Mouse (Mus musculus) erythroblast, embryonic 14.5 days (primary cell): ENCODE measurements around the gene Rtn4rl2. TPM values are rescaled to one million over a fixed set of nuclear protein-coding genes. Genes with fewer than 3 reads are reported as not detected.

Experiments
- H3K27me3 ChIP-seq: 2 replicates; pipeline ENCODE4 v1.6.1; 2012; ENCODE audit warnings: inconsistent platforms; ENCODE audit not compliant: control insufficient read depth
- H3K36me3 ChIP-seq: 2 replicates; pipeline ENCODE4 v1.6.1; 2012; ENCODE audit warnings: mild to moderate bottlenecking, inconsistent platforms; ENCODE audit not compliant: control insufficient read depth
- H3K4me1 ChIP-seq: 2 replicates; pipeline ENCODE4 v1.6.1; 2012; ENCODE audit warnings: inconsistent platforms; ENCODE audit not compliant: control insufficient read depth
- H3K4me3 ChIP-seq: replicated peaks from 2 replicates; pipeline ENCODE3; 2012; ENCODE audit warnings: moderate library complexity, mild to moderate bottlenecking, inconsistent platforms
- H3K9me3 ChIP-seq: 2 replicates; pipeline ENCODE4 v1.6.1; 2012; ENCODE audit warnings: low read length, inconsistent platforms, mixed read lengths; ENCODE audit not compliant: control insufficient read depth
- GATA1 ChIP-seq: IDR thresholded peaks from 2 replicates; pipeline ENCODE4 v1.6.1; 2012; ENCODE audit warnings: low read length, inconsistent platforms, mixed read lengths
- TAL1 ChIP-seq: IDR thresholded peaks from 3 replicates; pipeline ENCODE4 v1.6.1; 2012; ENCODE audit warnings: low read length, inconsistent platforms, mixed read lengths
- polyA plus RNA-seq: library from polyadenylated mRNA; stranded (reverse); fragments of >175 nt; gene quantifications from 2 replicates; pipeline ENCODE4 v1.2.3, GENCODE M21; 2012

Gene Rtn4rl2
- polyA plus RNA-seq, 1 experiment = not detected

GRCm38 (mm10) chr2:84887411-84888271 is 1.1 kb upstream of the Rtn4rl2 start:
- Histone ChIP-seq H3K36me3 (no peaks in the 10 kb centered on the region), H3K27me3 (peaks cover 100% of the 10 kb centered on the region), H3K4me1 (peaks cover 30% of the 10 kb centered on the region), H3K4me3 (no peak overlapping the region), H3K9me3 (peaks cover 10% of the 10 kb centered on the region; the same call in 1 of the 2 replicates)
- TF ChIP-seq GATA1 (no peak), TAL1 (no peak)

- peaks cover 100% of the 10 kb centered on the region for H3K27me3 ChIP-seq
- H3K4me1 ChIP-seq = peaks cover 30% of the 10 kb centered on the region
- TF ChIP-seq TAL1 (no peak), GATA1 (no peak)
- H3K4me3 ChIP-seq = peak overlapping the region; percentile 32
- peaks cover 10% of the 10 kb centered on the region; the same call in 1 of the 2 replicates for H3K9me3 ChIP-seq
- H3K36me3 ChIP-seq = no peaks in the 10 kb centered on the region
Measured at GRCm38 (mm10) chr2:84886821-84887281, 341 bp upstream of the Rtn4rl2 start.

GRCm38 (mm10) chr2:84885084-84886055 is 1.1 kb downstream of the Rtn4rl2 start:
- TF ChIP-seq GATA1 = no peak
- TF ChIP-seq TAL1 = no peak
- Histone ChIP-seq H3K4me1 (peaks cover 30% of the 10 kb centered on the region), H3K27me3 (peaks cover 99% of the 10 kb centered on the region), H3K9me3 (peaks cover 10% of the 10 kb centered on the region; the same call in 1 of the 2 replicates), H3K4me3 (no peak overlapping the region), H3K36me3 (no peaks in the 10 kb centered on the region)

- Histone ChIP-seq H3K9me3 (peaks cover 10% of the 10 kb centered on the region; the same call in 1 of the 2 replicates), H3K36me3 (no peaks in the 10 kb centered on the region), H3K4me1 (peaks cover 28% of the 10 kb centered on the region), H3K4me3 (no peak overlapping the region), H3K27me3 (peaks cover 99% of the 10 kb centered on the region)
- TF ChIP-seq GATA1 (no peak), TAL1 (no peak)
Measured at GRCm38 (mm10) chr2:84884611-84885010, 1.9 kb downstream of the Rtn4rl2 start.

GRCm38 (mm10) chr2:84883942-84884341 is 2.6 kb downstream of the Rtn4rl2 start:
- no peak for TF ChIP-seq GATA1
- TF ChIP-seq TAL1 = no peak
- peaks cover 23% of the 10 kb centered on the region for H3K4me1 ChIP-seq
- H3K9me3 ChIP-seq = peaks cover 10% of the 10 kb centered on the region; the same call in 1 of the 2 replicates
- no peak overlapping the region for H3K4me3 ChIP-seq
- no peaks in the 10 kb centered on the region for H3K36me3 ChIP-seq
- H3K27me3 ChIP-seq = peaks cover 97% of the 10 kb centered on the region

GRCm38 (mm10) chr2:84883530-84883929 is 3.0 kb downstream of the Rtn4rl2 start:
- Histone ChIP-seq H3K36me3 (no peaks in the 10 kb centered on the region), H3K27me3 (peaks cover 96% of the 10 kb centered on the region), H3K4me1 (peaks cover 21% of the 10 kb centered on the region), H3K9me3 (peaks cover 10% of the 10 kb centered on the region; the same call in 1 of the 2 replicates), H3K4me3 (no peak overlapping the region)
- TF ChIP-seq TAL1 = no peak
- no peak for TF ChIP-seq GATA1

- Histone ChIP-seq H3K4me3 (no peak overlapping the region), H3K36me3 (no peaks in the 10 kb centered on the region), H3K27me3 (peaks cover 96% of the 10 kb centered on the region), H3K4me1 (peaks cover 19% of the 10 kb centered on the region), H3K9me3 (peaks cover 10% of the 10 kb centered on the region; the same call in 1 of the 2 replicates)
- no peak for TF ChIP-seq GATA1
- no peak for TF ChIP-seq TAL1
Measured at GRCm38 (mm10) chr2:84883084-84883483, 3.4 kb downstream of the Rtn4rl2 start.

GRCm38 (mm10) chr2:84882606-84883005 is 3.9 kb downstream of the Rtn4rl2 start:
- peaks cover 95% of the 10 kb centered on the region for H3K27me3 ChIP-seq
- TF ChIP-seq GATA1 (no peak), TAL1 (no peak)
- H3K9me3 ChIP-seq = peaks cover 7% of the 10 kb centered on the region; the same call in 1 of the 2 replicates
- H3K4me1 ChIP-seq = peaks cover 15% of the 10 kb centered on the region
- no peak overlapping the region for H3K4me3 ChIP-seq
- no peaks in the 10 kb centered on the region for H3K36me3 ChIP-seq
